Mouse (Mus musculus) kidney, adult 11 months (tissue): ENCODE measurements around the gene Zfp385b.

Source experiments
- DNase-seq: peaks from one replicate; pipeline ENCODE4 v3.0.0; 2022

Gene Zfp385b

GRCm38 (mm10) chr2:77514476-77514875, 305.0 kb downstream of the Zfp385b start:
- no peak for DNase-seq

DNA sequence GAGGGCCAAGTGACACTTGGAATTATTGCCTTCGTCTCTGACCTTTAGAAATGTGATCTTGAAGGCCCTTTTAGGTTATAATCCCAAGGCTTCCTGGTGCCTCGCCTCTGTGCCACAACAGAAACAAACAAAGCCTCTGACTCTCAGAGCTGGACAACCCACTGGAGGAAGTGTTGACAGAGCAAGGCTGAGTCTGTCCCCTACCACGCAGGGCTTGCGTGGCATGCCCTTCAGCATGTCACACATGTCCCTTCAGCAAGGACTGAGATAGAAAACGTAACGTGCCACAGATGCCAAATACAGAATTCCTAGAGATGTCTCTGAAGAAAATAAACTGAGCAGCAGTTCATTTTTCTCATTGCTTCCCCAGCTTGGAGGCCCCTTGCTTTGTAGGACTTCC, 310.7 kb downstream of the Zfp385b start:
- DNase-seq: no peak

DNA sequence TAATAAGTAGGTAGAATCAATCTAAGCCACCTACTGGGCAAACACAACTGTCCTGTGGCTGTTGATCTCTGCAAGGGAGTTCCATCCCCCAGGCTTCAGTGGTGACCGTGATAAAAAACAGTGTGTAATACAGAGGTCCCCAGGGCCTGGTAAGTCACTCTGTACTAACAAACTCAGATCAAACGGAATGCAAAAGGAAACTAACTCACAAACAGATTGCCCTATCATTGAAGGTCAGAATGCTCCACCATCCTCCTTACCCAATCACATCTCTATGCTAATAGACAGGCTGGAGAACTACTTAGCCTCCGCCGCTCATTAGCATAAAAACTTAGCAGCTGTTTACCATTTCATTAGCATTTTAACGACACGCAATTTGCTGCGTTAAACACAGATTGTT, 313.1 kb downstream of the Zfp385b start:
- no peak for DNase-seq

DNA sequence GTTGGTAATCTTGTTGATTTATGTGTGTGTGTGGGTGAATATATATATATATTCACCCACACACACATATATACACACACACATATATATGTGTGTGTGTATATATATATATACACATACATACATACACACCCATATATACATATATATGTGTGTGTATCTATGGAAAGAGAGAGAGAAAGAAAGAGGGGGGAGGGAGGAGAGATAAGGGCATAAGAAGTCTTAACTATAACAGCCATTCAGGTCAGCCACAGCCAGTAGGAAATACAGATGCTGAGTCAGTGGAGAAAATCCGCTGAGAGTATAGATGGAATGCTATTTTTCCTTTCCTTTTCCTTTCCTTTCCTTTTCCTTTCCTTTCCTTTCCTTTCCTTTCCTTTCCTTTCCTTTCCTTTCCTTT, 313.8 kb downstream of the Zfp385b start:
- no peak for DNase-seq

DNA sequence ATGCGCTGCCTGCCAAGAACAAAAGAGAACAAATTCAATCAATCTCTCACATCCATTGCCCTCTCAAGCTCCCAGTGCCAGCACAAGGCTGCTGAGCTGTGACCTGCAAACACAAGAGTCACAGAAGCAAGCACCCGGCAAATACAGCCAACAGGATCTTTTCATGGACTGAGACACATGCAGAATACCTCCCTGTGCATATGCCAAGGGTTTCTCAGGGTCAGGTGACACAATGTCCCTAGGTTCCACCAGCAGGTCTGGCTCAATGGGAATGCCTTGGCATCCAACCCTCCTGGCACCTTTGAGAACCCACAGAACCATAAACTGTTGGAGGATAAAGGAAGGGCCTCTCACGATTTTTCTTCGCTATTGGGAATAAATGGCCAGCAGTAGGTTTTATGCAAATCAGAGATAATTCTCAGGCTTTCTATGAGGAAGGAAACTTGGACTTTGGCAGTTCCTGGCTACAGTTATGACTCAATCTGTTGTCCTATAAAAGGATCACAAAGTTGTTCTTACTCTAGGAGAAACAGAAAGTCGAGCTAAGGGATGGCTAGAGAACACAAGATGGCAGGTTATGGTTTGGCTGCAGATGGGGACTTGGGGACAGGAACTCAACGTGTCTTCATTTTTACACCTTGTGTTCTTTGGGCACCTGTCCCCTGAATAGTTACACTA, 315.6 kb downstream of the Zfp385b start:
- no peak for DNase-seq

DNA sequence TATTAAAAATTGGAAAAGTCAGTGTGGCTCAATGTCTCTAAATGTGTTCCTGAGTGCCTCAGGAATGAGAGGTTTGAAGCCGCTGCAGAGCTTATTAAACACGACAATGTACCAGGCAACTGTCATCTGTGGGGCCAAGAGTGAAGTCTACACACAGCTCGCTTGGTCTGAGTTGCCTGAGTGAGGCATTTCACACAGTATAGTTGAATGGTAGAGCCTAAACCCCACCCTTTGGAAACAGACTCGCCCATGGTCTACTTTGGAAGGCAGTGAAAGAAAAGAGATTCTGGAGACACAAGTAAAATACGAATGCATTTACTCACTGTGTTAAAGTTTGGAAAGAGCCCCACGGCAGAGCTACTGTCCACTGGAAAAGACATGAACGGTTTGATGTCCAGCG, 316.2 kb downstream of the Zfp385b start:
- no peak for DNase-seq

DNA sequence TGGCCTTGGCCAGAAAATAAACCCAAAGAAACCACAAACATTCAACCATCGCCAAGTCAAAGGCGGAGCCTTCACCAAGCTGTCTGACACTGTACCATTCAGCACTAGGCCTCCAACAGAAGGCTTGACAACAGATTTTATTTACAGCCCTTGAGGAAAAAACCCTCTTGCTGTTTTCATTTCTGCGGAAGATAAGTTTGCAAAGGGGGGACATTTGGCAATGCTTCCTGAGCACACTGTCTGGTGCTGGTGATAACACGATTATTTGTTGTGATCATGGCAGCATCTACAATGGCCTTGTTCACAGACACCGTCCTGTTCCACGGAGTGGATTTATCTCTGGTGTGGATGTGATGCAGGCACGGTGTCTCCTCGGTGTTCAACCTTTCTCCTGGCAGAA, 317.0 kb downstream of the Zfp385b start:
- DNase-seq: no peak

- no peak for DNase-seq
Measured at GRCm38 (mm10) chr2:77500480-77500879, 319.0 kb downstream of the Zfp385b start.

DNA sequence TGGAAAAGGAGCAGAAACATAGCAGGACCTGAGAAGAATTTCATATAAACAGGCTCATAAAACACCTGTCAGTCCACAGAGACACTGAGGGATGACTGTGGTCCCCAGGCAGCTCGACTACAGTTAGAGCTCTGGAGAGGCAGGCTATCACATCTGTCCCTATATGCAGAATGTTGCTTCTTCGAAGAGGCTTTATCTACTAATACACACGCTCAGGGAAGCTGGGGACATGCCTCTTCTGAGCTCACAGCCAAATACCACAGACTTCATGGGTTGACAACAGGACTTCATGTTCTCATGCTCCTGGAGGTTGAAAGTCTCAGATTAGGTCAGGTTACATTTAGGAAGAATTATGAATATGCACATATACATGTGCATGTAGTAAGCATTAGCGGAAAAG, 321.1 kb downstream of the Zfp385b start:
- no peak for DNase-seq

DNA sequence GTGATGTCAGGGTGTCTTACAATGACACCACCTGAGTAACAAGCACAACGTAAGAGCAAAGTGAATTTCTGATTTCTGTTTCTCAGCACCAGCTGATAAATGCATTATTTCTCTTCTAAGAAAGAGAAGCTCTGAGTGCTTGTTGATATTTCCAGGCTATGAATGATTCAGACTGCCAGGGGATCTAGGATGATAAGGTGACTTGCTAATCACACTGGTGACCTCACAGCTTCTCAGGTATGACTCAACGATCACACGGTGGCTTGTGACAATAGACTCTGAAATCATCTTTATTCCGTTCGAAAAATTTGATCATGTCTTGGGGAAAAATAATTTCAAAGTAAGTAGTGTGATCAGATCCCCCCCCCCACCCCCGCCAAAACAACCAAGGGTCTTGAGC, 321.5 kb downstream of the Zfp385b start:
- no peak for DNase-seq

GRCm38 (mm10) chr2:77496071-77496470, 323.4 kb downstream of the Zfp385b start:
- DNase-seq: peak; percentile 49

DNA sequence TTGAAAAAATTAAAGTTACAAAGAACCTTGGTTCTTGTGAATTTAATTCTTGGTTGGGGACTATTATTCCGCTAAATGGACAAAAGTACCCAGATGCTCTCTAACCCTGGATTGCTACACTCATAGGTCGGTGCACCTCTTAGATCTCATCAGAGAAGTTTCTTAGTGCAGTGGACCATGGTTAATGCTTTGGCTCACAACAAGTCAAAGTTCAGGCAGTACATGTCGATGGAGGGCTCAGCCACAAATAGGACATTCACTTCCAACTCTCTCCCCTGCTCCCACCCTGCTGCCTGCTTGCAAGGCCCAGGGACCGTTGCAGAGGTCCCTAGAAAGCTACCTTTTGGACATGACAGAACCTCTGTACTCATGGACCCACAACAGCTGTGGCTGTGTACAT, 324.1 kb downstream of the Zfp385b start:
- DNase-seq: peak; percentile 51

DNA sequence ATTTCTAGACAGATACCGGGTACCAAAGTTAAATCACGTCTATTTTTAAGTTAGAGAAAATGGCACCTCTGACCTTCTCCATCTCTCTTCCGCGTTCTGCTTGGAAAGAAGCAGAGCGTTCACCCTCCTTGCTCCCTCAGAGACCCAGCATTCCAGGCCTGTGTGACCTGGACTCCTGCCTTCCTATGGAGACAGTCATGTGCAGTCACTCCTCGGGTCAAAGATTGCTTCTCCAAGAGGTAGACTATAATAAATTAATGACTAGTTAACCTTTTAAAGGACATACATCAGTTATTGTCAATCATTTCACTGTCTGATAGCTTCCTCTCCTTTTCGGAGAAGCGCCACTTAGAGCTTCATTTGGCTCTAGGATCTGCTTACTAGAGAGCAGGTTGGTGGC, 325.7 kb downstream of the Zfp385b start:
- peak; percentile 37 for DNase-seq

DNA sequence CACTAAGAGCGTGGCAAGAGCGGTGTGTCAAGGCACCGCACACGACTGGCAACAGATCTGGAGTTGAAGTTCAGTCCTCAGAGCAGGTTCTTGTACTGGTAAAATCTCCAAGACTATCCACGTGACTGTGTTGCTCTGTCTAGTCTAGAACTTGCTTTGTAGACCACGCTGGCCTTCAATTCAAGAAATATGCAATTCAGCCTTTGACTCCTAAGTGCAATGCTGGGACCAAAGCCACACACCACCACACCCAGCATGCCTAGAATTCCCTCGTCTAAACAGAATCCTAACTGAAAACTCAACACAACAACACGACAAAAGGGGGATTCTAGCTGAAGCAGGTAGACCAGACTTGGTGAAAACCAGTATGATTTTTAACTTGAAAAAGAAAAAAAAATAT, 332.3 kb downstream of the Zfp385b start:
- DNase-seq: no peak

DNA sequence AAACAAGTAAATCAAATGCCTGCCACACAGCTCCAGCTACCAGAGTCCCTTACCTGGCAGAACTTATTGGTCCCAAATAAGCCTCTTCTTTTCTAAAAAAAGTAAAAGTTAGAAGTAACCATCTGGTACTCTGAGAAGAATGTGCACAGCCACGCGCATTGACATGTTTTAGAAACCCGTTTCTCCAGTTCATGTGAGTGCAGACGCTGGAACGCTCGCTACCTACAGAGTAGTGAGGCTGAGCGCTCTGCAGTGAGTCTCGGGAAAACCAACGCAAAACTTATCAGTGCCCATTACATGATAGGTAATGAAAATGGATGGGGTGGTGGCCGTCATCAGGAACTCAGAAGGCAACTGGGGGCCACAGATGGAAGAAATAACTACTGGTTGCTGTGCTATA, 338.2 kb downstream of the Zfp385b start:
- no peak for DNase-seq

DNA sequence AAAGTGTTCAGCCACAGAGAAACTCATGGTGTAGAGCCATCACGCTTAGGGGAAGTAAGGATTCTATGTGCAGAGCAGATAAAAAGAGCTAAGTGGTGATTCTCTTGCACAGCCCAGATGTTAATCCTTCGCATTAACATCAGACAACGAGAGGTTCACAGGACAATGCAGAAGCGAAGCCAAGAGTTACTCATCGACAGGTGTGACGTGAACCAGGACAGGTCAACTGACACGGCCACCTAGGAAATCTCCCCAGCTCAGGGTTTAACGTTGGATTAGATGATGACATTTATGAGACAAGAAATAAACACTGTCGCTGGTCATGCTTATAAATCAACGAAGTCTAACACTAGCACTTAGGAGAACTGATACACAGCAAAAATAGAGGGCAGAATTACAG, 341.9 kb downstream of the Zfp385b start:
- DNase-seq: no peak

DNA sequence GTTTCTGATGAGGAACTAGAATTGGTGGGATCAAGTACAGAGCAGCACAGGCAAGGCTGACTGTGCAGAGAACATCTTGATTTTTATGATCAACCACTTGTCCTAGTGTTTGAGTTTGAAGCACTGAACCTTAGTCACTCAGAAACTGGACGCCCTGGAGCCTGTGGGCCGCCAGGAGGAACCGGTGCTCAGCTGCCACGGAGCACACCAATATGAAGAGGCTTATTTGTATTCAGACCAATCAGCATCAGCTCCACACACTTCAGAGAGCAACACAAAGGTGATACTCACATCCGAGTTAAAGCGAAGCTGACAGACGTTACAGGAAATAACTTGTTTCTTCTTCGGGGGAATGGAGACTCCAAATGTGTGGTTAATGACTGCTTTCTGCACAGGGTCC, 343.0 kb downstream of the Zfp385b start:
- no peak for DNase-seq

DNA sequence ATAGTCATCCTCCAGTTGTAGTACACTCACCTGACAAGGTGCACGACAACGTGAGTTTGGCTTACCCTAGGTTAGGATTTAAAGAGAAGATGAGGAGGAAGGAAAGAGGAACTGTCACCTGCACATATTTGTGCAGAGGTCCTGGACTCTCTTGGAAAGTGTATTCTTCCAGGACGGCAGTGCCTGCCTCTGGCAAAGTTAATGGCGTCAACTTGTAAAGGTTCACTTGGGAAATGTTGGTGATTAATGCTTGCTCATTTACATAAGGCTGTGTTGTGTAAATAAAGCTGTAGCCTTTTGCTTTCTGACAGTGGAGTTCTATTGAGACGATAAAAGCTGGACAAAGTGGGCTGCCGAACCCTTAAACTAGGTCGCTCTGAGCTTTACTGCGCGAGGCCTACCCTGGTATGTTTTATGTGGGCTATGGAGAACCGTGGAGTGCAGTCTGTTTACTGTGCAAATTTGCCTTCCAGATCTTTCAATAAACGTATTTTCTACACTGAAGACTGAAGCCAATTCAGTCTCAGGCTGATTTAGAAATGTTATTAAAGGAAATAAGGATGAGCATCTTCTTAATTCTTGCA, 347.1 kb downstream of the Zfp385b start:
- DNase-seq: no peak

GRCm38 (mm10) chr2:77470716-77471115, 348.7 kb downstream of the Zfp385b start:
- DNase-seq: no peak

- no peak for DNase-seq
Measured at GRCm38 (mm10) chr2:77461413-77461812, 358.0 kb downstream of the Zfp385b start.

GRCm38 (mm10) chr2:77460011-77460410, 359.4 kb downstream of the Zfp385b start:
- DNase-seq: no peak

- DNase-seq: no peak
Measured at GRCm38 (mm10) chr2:77458431-77458830, 361.0 kb downstream of the Zfp385b start.

- DNase-seq: no peak
Measured at GRCm38 (mm10) chr2:77457120-77457519, 362.3 kb downstream of the Zfp385b start.

- peak; percentile 44 for DNase-seq
Measured at GRCm38 (mm10) chr2:77456602-77457001, 362.8 kb downstream of the Zfp385b start.

GRCm38 (mm10) chr2:77454341-77454937, 365.0 kb downstream of the Zfp385b start:
- no peak for DNase-seq
